Mouse (Mus musculus): Measurements from ENCODE around the gene Pdhx. TPM values are rescaled to one million over a fixed set of nuclear protein-coding genes. Genes with fewer than 3 reads are reported as not detected.
A peak's percentile ranks its signal among the peaks of the same experiment; 100 is the strongest.

The Pdhx gene
- total and polyA plus RNA-seq, 2 experiments from 2014 or later = 53.2 to 66.3 TPM

- H3K27ac ChIP-seq (ENCODE audit: low read depth, low read length) = no peak overlapping the region
- ATAC-seq (ENCODE audit: low FRiP score) (no peak), DNase-seq (ENCODE audit: low spot score) (peak; percentile 38)
- H3K9me3 ChIP-seq (ENCODE audit: low read length) = no peaks in the 10 kb centered on the region
- H3K4me1 ChIP-seq (ENCODE audit: insufficient read depth, low read length) = no peaks in the 10 kb centered on the region
- H3K9ac ChIP-seq (replicated peaks; ENCODE audit: low read length, poor library complexity, severe bottlenecking) = no peak overlapping the region
- no peak overlapping the region for H3K4me3 ChIP-seq (ENCODE audit: low read depth, low read length)
- H3K4me2 ChIP-seq (ENCODE audit: low read depth, low read length, poor library complexity, severe bottlenecking) = no peak overlapping the region
- peak; percentile 80 for TF ChIP-seq CTCF (IDR thresholded peaks at IDR 0.05)
- H3K36me3 ChIP-seq (ENCODE audit: insufficient read depth, low read length) = no peaks in the 10 kb centered on the region
- H3K27me3 ChIP-seq (ENCODE audit: insufficient read depth, low read length) = no peaks in the 10 kb centered on the region
- WGBS = 56% methylated on average over 5 of the region's 5 CpGs
Measured at GRCm38 (mm10) chr2:103084451-103084850, 11.1 kb upstream of the Pdhx start.

GRCm38 (mm10) chr2:103082853-103083252, 9.5 kb upstream of the Pdhx start:
- Histone ChIP-seq H3K27me3 (ENCODE audit: insufficient read depth, low read length) (no peaks in the 10 kb centered on the region), H3K9ac (replicated peaks; ENCODE audit: low read length, poor library complexity, severe bottlenecking) (no peak overlapping the region), H3K27ac (ENCODE audit: low read depth, low read length) (no peak overlapping the region), H3K9me3 (ENCODE audit: low read length) (no peaks in the 10 kb centered on the region), H3K4me1 (ENCODE audit: insufficient read depth, low read length) (no peaks in the 10 kb centered on the region), H3K4me3 (ENCODE audit: low read depth, low read length) (no peak overlapping the region), H3K4me2 (ENCODE audit: low read depth, low read length, poor library complexity, severe bottlenecking) (no peak overlapping the region), H3K36me3 (ENCODE audit: insufficient read depth, low read length) (no peaks in the 10 kb centered on the region)
- WGBS = 86% methylated on average over 7 of the region's 7 CpGs
- no peak for TF ChIP-seq CTCF (IDR thresholded peaks at IDR 0.05)
- DNase-seq (ENCODE audit: low spot score) = no peak
- ATAC-seq (ENCODE audit: low FRiP score) = no peak

DNA sequence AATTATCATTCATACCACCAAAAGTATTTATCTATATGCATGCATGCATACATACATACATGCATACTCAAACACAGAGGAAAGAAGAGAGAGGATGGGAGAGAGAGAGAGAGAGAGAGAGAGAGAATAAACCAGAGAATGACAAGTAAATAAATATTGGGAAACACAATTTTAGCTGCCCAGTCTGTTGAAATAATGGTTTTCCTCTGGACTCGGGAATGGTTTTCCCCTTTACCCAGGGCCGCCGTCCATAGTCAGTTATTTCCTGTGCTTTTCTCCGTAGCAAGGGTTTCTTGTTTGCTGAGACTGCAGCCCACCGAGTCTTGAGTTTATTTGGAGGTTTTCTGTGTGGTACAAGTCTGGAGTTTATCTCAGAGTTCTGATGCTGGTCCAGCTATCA, 8.4 kb upstream of the Pdhx start:
- H3K9me3 ChIP-seq (ENCODE audit: low read length) = no peaks in the 10 kb centered on the region
- no peak for ATAC-seq (ENCODE audit: low FRiP score)
- H3K36me3 ChIP-seq (ENCODE audit: insufficient read depth, low read length) = 0 out of 2 replicates have a peak, but pooled peaks cover 3% of the 10 kb centered on the region
- H3K27ac ChIP-seq (ENCODE audit: low read depth, low read length) = no peak overlapping the region
- no peak overlapping the region for H3K4me3 ChIP-seq (ENCODE audit: low read depth, low read length)
- H3K4me1 ChIP-seq (ENCODE audit: insufficient read depth, low read length) = no peaks in the 10 kb centered on the region
- H3K27me3 ChIP-seq (ENCODE audit: insufficient read depth, low read length) = no peaks in the 10 kb centered on the region
- no peak for DNase-seq (ENCODE audit: low spot score)
- 87% methylated on average over 5 of the region's 5 CpGs for WGBS
- no peak for TF ChIP-seq CTCF (IDR thresholded peaks at IDR 0.05)
- H3K4me2 ChIP-seq (ENCODE audit: low read depth, low read length, poor library complexity, severe bottlenecking) = no peak overlapping the region
- no peak overlapping the region for H3K9ac ChIP-seq (replicated peaks; ENCODE audit: low read length, poor library complexity, severe bottlenecking)

- Histone ChIP-seq H3K4me2 (ENCODE audit: low read depth, low read length, poor library complexity, severe bottlenecking) (no peak overlapping the region), H3K9me3 (ENCODE audit: low read length) (no peaks in the 10 kb centered on the region), H3K4me1 (ENCODE audit: insufficient read depth, low read length) (no peaks in the 10 kb centered on the region), H3K9ac (replicated peaks; ENCODE audit: low read length, poor library complexity, severe bottlenecking) (no peak overlapping the region), H3K27me3 (ENCODE audit: insufficient read depth, low read length) (no peaks in the 10 kb centered on the region), H3K36me3 (ENCODE audit: insufficient read depth, low read length) (0 out of 2 replicates have a peak, but pooled peaks cover 3% of the 10 kb centered on the region), H3K4me3 (ENCODE audit: low read depth, low read length) (no peak overlapping the region), H3K27ac (ENCODE audit: low read depth, low read length) (no peak overlapping the region)
- ATAC-seq (ENCODE audit: low FRiP score) (no peak), DNase-seq (ENCODE audit: low spot score) (no peak)
- TF ChIP-seq CTCF (IDR thresholded peaks at IDR 0.05) = no peak
- 77% methylated on average over 6 of the region's 6 CpGs for WGBS
Measured at GRCm38 (mm10) chr2:103081117-103081516, 7.8 kb upstream of the Pdhx start.

- no peak overlapping the region for H3K4me3 ChIP-seq (ENCODE audit: low read depth, low read length)
- H3K27me3 ChIP-seq (ENCODE audit: insufficient read depth, low read length) = no peaks in the 10 kb centered on the region
- no peak for DNase-seq (ENCODE audit: low spot score)
- no peaks in the 10 kb centered on the region for H3K36me3 ChIP-seq (ENCODE audit: insufficient read depth, low read length)
- no peak overlapping the region for H3K9ac ChIP-seq (replicated peaks; ENCODE audit: low read length, poor library complexity, severe bottlenecking)
- no peak for TF ChIP-seq CTCF (IDR thresholded peaks at IDR 0.05)
- no peaks in the 10 kb centered on the region for H3K9me3 ChIP-seq (ENCODE audit: low read length)
- WGBS = 88% methylated on average over 3 of the region's 3 CpGs
- no peak for ATAC-seq (ENCODE audit: low FRiP score)
- no peak overlapping the region for H3K27ac ChIP-seq (ENCODE audit: low read depth, low read length)
- no peak overlapping the region for H3K4me2 ChIP-seq (ENCODE audit: low read depth, low read length, poor library complexity, severe bottlenecking)
- H3K4me1 ChIP-seq (ENCODE audit: insufficient read depth, low read length) = peaks cover 7% of the 10 kb centered on the region; the same call in 1 of the 2 replicates
Measured at GRCm38 (mm10) chr2:103070586-103070985, 2.7 kb downstream of the Pdhx start.

DNA sequence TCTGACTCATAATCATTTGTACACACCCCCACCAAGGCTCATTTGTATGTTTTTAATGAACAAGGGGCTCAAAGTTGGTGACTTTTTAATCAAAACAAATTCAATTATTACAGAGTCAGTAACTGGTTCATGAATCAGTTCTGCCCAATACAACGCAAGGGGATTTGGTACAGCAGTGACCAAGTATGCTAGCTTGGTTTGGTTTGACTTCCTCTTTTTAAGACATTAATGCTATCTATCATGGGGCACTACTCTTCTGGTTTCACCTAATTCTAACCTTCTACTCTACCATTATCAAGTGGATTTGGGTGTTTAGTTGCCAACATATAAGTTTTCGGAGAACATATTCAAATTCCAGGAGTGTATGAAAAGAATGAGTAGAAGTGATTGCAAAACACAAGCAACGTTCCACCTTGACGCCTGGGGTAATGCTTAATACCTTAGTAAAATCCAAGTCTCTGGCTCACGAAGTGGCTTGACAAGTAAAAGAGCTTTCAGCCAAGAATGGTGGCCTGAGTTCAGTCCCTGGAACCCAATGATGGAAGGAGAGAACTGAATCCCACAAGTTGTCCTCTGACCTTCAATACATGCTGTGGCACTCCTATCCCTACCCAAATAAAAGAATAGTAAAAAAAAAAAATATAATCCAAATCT, 3.4 kb downstream of the Pdhx start:
- no peak overlapping the region for H3K4me2 ChIP-seq (ENCODE audit: low read depth, low read length, poor library complexity, severe bottlenecking)
- no peak overlapping the region for H3K4me3 ChIP-seq (ENCODE audit: low read depth, low read length)
- H3K9me3 ChIP-seq (ENCODE audit: low read length) = no peaks in the 10 kb centered on the region
- WGBS = 93% methylated on average over 5 of the region's 5 CpGs
- H3K4me1 ChIP-seq (ENCODE audit: insufficient read depth, low read length) = peaks cover 7% of the 10 kb centered on the region; the same call in 1 of the 2 replicates
- no peaks in the 10 kb centered on the region for H3K27me3 ChIP-seq (ENCODE audit: insufficient read depth, low read length)
- no peak for ATAC-seq (ENCODE audit: low FRiP score)
- no peak for TF ChIP-seq CTCF (IDR thresholded peaks at IDR 0.05)
- DNase-seq (ENCODE audit: low spot score) = no peak
- no peaks in the 10 kb centered on the region for H3K36me3 ChIP-seq (ENCODE audit: insufficient read depth, low read length)
- H3K27ac ChIP-seq (ENCODE audit: low read depth, low read length) = no peak overlapping the region
- no peak overlapping the region for H3K9ac ChIP-seq (replicated peaks; ENCODE audit: low read length, poor library complexity, severe bottlenecking)

Measured in midbrain, postnatal 0 days (tissue).